Mouse (Mus musculus): ENCODE results near the gene Dennd4b. TPM values are rescaled to one million over a fixed set of nuclear protein-coding genes. Genes with fewer than 3 reads are reported as not detected.
"Not testable (repeated sequence)": the region's sequence is repeated elsewhere in the genome, so short reads cannot be mapped to it uniquely, and the experiment has no call there.

Gene Dennd4b
- polyA plus RNA-seq, 1 experiment = 41.0 TPM

- no peaks in the 10 kb centered on the region for H3K9me3 ChIP-seq
- TF ChIP-seq FLI1 (IDR thresholded peaks at IDR 0.05; ENCODE audit: low read length) = no peak
- TF ChIP-seq GATA1 (IDR thresholded peaks at IDR 0.05; ENCODE audit: borderline replicate concordance, low read length) = no peak
- H3K4me3 ChIP-seq (replicated peaks) = peak within 1 kb of the TSS; percentile 96
- H3K4me1 ChIP-seq = peaks cover 16% of the 10 kb centered on the region; the same call in 1 of the 2 replicates
- H3K36me3 ChIP-seq (replicated peaks; ENCODE audit: low read length) = peaks cover 30% of the 10 kb centered on the region
- no peaks in the 10 kb centered on the region for H3K27me3 ChIP-seq (replicated peaks)
These were observed 33.3 kb upstream of the Dennd4b start, which contains the start of gene Jtb for GRCm38 (mm10) chr3:90231507-90232333. Gene Jtb, plus strand, starts transcription at chr3:90231597.

- H3K36me3 ChIP-seq (replicated peaks; ENCODE audit: low read length) = peaks cover 9% of the 10 kb centered on the region
- peaks cover 3% of the 10 kb centered on the region for H3K27me3 ChIP-seq (replicated peaks)
- H3K9me3 ChIP-seq = no peaks in the 10 kb centered on the region
- no peak for TF ChIP-seq GATA1 (IDR thresholded peaks at IDR 0.05; ENCODE audit: borderline replicate concordance, low read length)
- TF ChIP-seq FLI1 (IDR thresholded peaks at IDR 0.05; ENCODE audit: low read length) = no peak
- no peak overlapping the region for H3K4me3 ChIP-seq (replicated peaks)
- H3K4me1 ChIP-seq = peaks cover 34% of the 10 kb centered on the region
These were observed 23.7 kb upstream of the Dennd4b start for GRCm38 (mm10) chr3:90241251-90241650.

GRCm38 (mm10) chr3:90241669-90242358 is 23.2 kb upstream of the Dennd4b start:
- H3K4me3 ChIP-seq (replicated peaks) = no peak overlapping the region
- H3K36me3 ChIP-seq (replicated peaks; ENCODE audit: low read length) = peaks cover 5% of the 10 kb centered on the region
- peaks cover 3% of the 10 kb centered on the region for H3K27me3 ChIP-seq (replicated peaks)
- H3K4me1 ChIP-seq = peaks cover 39% of the 10 kb centered on the region
- H3K9me3 ChIP-seq = no peaks in the 10 kb centered on the region
- no peak for TF ChIP-seq GATA1 (IDR thresholded peaks at IDR 0.05; ENCODE audit: borderline replicate concordance, low read length)
- no peak for TF ChIP-seq FLI1 (IDR thresholded peaks at IDR 0.05; ENCODE audit: low read length)

GRCm38 (mm10) chr3:90242984-90243775 is 21.8 kb upstream of the Dennd4b start, which contains the start of gene Creb3l4:
Gene Creb3l4, minus strand, starts transcription at chr3:90243512.
- Histone ChIP-seq H3K36me3 (replicated peaks; ENCODE audit: low read length) (no peaks in the 10 kb centered on the region), H3K4me3 (replicated peaks) (no peak within 1 kb of the TSS), H3K4me1 (peaks cover 43% of the 10 kb centered on the region), H3K27me3 (replicated peaks) (peaks cover 3% of the 10 kb centered on the region), H3K9me3 (no peaks in the 10 kb centered on the region)
- TF ChIP-seq FLI1 (IDR thresholded peaks at IDR 0.05; ENCODE audit: low read length) = no peak
- TF ChIP-seq GATA1 (IDR thresholded peaks at IDR 0.05; ENCODE audit: borderline replicate concordance, low read length) = no peak

GRCm38 (mm10) chr3:90245406-90245805 is 19.6 kb upstream of the Dennd4b start:
- Histone ChIP-seq H3K4me3 (replicated peaks) (peak overlapping the region; percentile 33), H3K9me3 (no peaks in the 10 kb centered on the region), H3K4me1 (peaks cover 56% of the 10 kb centered on the region), H3K27me3 (replicated peaks) (no peaks in the 10 kb centered on the region), H3K36me3 (replicated peaks; ENCODE audit: low read length) (peaks cover 11% of the 10 kb centered on the region)
- TF ChIP-seq GATA1 (IDR thresholded peaks at IDR 0.05; ENCODE audit: borderline replicate concordance, low read length) (no peak), FLI1 (IDR thresholded peaks at IDR 0.05; ENCODE audit: low read length) (no peak)

- Histone ChIP-seq H3K9me3 (no peaks in the 10 kb centered on the region), H3K4me1 (peaks cover 57% of the 10 kb centered on the region), H3K36me3 (replicated peaks; ENCODE audit: low read length) (peaks cover 26% of the 10 kb centered on the region), H3K4me3 (replicated peaks) (peak overlapping the region; percentile 98), H3K27me3 (replicated peaks) (no peaks in the 10 kb centered on the region)
- no peak for TF ChIP-seq GATA1 (IDR thresholded peaks at IDR 0.05; ENCODE audit: borderline replicate concordance, low read length)
- TF ChIP-seq FLI1 (IDR thresholded peaks at IDR 0.05; ENCODE audit: low read length) = no peak
These were observed 17.4 kb upstream of the Dennd4b start for GRCm38 (mm10) chr3:90247630-90247959.

- Histone ChIP-seq H3K4me1 (peaks cover 57% of the 10 kb centered on the region), H3K36me3 (replicated peaks; ENCODE audit: low read length) (peaks cover 26% of the 10 kb centered on the region), H3K27me3 (replicated peaks) (no peaks in the 10 kb centered on the region), H3K4me3 (replicated peaks) (peak within 1 kb of the TSS; percentile 98), H3K9me3 (no peaks in the 10 kb centered on the region)
- TF ChIP-seq FLI1 (IDR thresholded peaks at IDR 0.05; ENCODE audit: low read length) (no peak), GATA1 (IDR thresholded peaks at IDR 0.05; ENCODE audit: borderline replicate concordance, low read length) (no peak)
These were observed 16.8 kb upstream of the Dennd4b start, which contains the start of gene Slc39a1 for GRCm38 (mm10) chr3:90247960-90248745. Gene Slc39a1, plus strand, starts transcription at chr3:90248172.

- no peak for TF ChIP-seq GATA1 (IDR thresholded peaks at IDR 0.05; ENCODE audit: borderline replicate concordance, low read length)
- TF ChIP-seq FLI1 (IDR thresholded peaks at IDR 0.05; ENCODE audit: low read length) = no peak
- Histone ChIP-seq H3K4me3 (replicated peaks) (peak overlapping the region; percentile 98), H3K27me3 (replicated peaks) (no peaks in the 10 kb centered on the region), H3K36me3 (replicated peaks; ENCODE audit: low read length) (peaks cover 26% of the 10 kb centered on the region), H3K4me1 (peaks cover 53% of the 10 kb centered on the region), H3K9me3 (no peaks in the 10 kb centered on the region)
These were observed 16.3 kb upstream of the Dennd4b start for GRCm38 (mm10) chr3:90248746-90249100.

- no peaks in the 10 kb centered on the region for H3K9me3 ChIP-seq
- TF ChIP-seq FLI1 (IDR thresholded peaks at IDR 0.05; ENCODE audit: low read length) (no peak), GATA1 (IDR thresholded peaks at IDR 0.05; ENCODE audit: borderline replicate concordance, low read length) (no peak)
- no peak overlapping the region for H3K4me3 ChIP-seq (replicated peaks)
- peaks cover 49% of the 10 kb centered on the region for H3K4me1 ChIP-seq
- H3K27me3 ChIP-seq (replicated peaks) = no peaks in the 10 kb centered on the region
- peaks cover 27% of the 10 kb centered on the region for H3K36me3 ChIP-seq (replicated peaks; ENCODE audit: low read length)
These were observed 14.2 kb upstream of the Dennd4b start for GRCm38 (mm10) chr3:90250791-90251190.

GRCm38 (mm10) chr3:90251731-90252226 is 13.2 kb upstream of the Dennd4b start:
- H3K27me3 ChIP-seq (replicated peaks); H3K9me3 ChIP-seq; H3K4me3 ChIP-seq (replicated peaks): not testable (repeated sequence)
- H3K36me3 ChIP-seq (replicated peaks; ENCODE audit: low read length) = peaks cover 37% of the 10 kb centered on the region
- peaks cover 51% of the 10 kb centered on the region for H3K4me1 ChIP-seq

- H3K4me3 ChIP-seq (replicated peaks); H3K9me3 ChIP-seq; H3K27me3 ChIP-seq (replicated peaks): not testable (repeated sequence)
- H3K4me1 ChIP-seq = peaks cover 55% of the 10 kb centered on the region
- H3K36me3 ChIP-seq (replicated peaks; ENCODE audit: low read length) = peaks cover 46% of the 10 kb centered on the region
These were observed 12.3 kb upstream of the Dennd4b start for GRCm38 (mm10) chr3:90252659-90253058.

GRCm38 (mm10) chr3:90253174-90253573 is 11.8 kb upstream of the Dennd4b start:
- not testable (repeated sequence) for H3K27me3 ChIP-seq (replicated peaks); H3K9me3 ChIP-seq; H3K4me3 ChIP-seq (replicated peaks)
- Histone ChIP-seq H3K36me3 (replicated peaks; ENCODE audit: low read length) (peaks cover 51% of the 10 kb centered on the region), H3K4me1 (peaks cover 55% of the 10 kb centered on the region)
